Mouse (Mus musculus): ENCODE data around the gene Actn2.

GRCm38 (mm10) chr13:12346837-12347236 is 6.3 kb upstream of the Actn2 start:
- TF ChIP-seq MYOD1 (IDR thresholded peaks at IDR 0.05; ENCODE audit: control insufficient read depth, insufficient read length, low read depth) (no peak), CTCF (IDR thresholded peaks at IDR 0.05; ENCODE audit: control insufficient read depth, insufficient read depth, insufficient read length) (no peak)

Data from C2C12 (cell line).